Mouse (Mus musculus) neutrophil, adult 5-6 weeks (primary cell): ENCODE measurements around the gene Ap1b1. TPM values are rescaled to one million over a fixed set of nuclear protein-coding genes. Genes with fewer than 3 reads are reported as not detected.

ENCODE experiments used
- ATAC-seq: fragments of 151-379, 151-347 bp; 2 replicates; pipeline ENCODE4 v1.8.0; 2017; ENCODE audit warnings: mild to moderate bottlenecking, moderate TSS enrichment; ENCODE audit not compliant: insufficient number of reproducible peaks, poor library complexity, low FRiP score, severe bottlenecking; ENCODE audit errors: extremely low read depth
- total RNA-seq: library from RNA; stranded (forward); fragments of 200-1000 nt; gene quantifications from 2 replicates; pipeline ENCODE4 v1.2.3, GENCODE M21; 2017

Gene Ap1b1
- total RNA-seq, 1 experiment from 2014 or later: 37.9 TPM

- ATAC-seq: no peak
Observed at GRCm38 (mm10) chr11:5057541-5057855, 70.9 kb downstream of the Ap1b1 start.

- ATAC-seq: peak; percentile 21; the same call in 1 of the 2 replicates
Observed at GRCm38 (mm10) chr11:5057856-5058641, 71.4 kb downstream of the Ap1b1 start, which contains the start of gene Rasl10a. Gene Rasl10a, plus strand, starts transcription at chr11:5058128.

DNA sequence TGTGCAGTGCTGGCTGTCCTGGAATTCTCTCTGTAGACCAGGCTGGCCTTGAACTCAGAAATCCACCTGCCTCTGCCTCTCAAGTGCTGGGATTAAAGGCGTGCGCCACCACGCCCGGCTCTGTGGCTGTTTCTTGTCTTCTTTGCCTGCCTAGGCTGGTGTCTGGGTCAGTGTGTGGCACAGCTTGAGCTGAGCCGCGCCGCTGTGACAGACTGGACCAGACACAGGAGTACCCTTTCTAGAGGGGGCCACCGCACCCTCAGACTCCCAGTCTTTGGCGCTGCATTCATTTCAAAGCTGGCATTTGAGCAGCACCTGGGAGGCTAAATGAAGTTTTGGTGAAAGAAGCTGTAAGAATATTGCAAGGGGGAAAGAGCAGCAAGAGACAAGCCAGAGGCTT, 72.2 kb downstream of the Ap1b1 start:
- no peak for ATAC-seq

GRCm38 (mm10) chr11:5059230-5059629, 72.6 kb downstream of the Ap1b1 start:
- no peak for ATAC-seq

DNA sequence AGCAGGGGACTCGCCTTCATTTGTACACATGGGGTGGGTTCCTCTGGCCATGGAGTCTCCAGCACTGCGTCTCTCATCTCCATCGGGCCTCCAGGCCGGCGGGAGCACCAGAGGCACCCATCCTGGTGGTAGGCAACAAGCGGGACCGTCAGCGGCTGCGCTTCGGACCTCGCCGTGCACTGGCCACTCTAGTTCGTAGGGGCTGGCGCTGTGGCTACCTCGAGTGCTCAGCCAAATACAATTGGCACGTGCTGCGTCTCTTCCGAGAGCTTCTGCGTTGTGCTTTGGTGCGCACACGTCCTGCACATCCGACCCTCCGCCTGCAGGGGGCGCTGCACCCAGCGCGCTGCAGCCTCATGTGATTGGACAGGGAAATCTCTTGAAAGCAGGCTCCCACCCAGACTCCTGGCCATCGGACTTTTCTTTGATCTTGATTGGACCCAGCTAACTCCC, 73.1 kb downstream of the Ap1b1 start:
- no peak for ATAC-seq

GRCm38 (mm10) chr11:5060756-5061412, 74.3 kb downstream of the Ap1b1 start:
- ATAC-seq: no peak

GRCm38 (mm10) chr11:5061413-5062139, 75.0 kb downstream of the Ap1b1 start:
- peak; percentile 11; the same call in 1 of the 2 replicates for ATAC-seq

DNA sequence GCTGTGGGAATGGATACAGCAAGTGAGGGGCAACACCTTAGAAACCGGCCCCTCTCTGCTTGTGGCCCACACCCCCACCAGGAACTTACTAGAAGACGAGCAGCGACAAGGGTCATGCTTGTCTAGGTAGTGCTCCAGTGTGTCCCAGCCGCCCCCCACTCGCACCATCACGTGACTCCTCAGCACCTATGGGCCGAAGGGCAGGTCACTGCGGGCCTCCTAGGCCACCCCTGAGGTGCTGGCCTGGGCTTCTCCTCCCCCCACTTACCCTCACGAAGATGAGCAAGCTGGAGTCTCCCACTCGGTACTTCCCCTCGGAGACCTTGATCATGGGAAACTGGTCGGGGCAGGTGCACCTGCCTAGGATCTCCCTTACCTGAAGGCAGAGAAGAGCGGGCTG, 75.7 kb downstream of the Ap1b1 start:
- ATAC-seq: no peak

- no peak for ATAC-seq
Observed at GRCm38 (mm10) chr11:5062860-5063505, 76.4 kb downstream of the Ap1b1 start.

- ATAC-seq: no peak
Observed at GRCm38 (mm10) chr11:5063561-5064281, 77.1 kb downstream of the Ap1b1 start.

DNA sequence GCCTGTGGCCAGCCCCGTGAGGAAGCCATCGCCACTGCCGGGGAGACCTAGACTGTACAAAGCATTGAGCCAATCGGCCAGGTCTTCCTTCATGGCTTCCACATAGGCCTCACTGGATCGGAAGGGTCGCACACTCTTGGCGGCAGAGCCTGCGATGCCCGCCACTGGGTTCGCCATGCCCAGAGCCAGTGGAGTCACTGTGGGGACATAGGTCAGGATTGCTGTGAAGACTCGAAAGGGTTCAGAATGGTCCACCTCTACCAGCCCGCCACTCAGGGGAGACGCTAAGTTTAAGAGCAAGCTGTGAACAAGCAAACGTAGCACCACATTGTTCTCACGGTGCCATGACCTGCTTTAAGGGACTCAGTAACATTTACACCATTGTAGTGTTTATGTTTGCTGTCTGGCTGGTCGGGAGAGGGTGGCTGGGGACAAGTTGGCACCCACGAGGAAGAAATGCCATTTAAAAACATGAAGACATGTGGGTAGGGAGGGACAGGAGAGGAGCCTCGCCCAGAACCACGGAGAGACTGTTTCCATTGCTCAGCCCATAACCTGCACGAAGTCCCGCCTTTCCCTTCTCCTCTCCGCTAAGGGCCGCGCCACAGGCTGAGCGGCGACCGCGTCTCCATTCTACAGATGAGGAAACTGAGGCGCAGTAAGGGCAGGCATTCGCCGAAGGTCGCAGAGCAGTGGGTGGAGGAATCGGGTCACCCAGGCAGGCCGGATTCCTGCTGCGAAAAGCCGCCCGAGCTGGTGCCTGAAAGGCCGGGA, 77.8 kb downstream of the Ap1b1 start:
- no peak for ATAC-seq

- no peak for ATAC-seq
Observed at GRCm38 (mm10) chr11:5065056-5065821, 78.6 kb downstream of the Ap1b1 start, which contains the start of gene Gas2l1. Gene Gas2l1, minus strand, starts transcription at chr11:5065327.

DNA sequence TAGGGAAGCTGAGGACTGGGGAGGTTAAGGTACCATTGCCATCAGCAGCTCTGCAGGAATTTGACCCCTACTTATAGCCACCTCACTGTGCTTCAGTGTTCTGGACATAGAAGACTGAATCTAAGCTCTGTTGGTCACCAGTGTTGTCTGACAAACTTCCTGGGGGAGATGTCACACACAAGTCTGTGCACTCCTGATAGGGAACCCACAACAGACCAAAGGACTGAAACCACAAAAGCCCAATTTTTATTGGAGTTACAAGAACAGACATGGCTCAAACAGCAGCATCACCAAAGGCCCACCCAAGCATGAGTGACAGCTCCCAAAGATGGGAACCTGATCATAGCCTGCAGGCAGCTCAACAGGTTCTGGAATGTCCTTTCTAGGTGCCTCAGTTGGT, 80.4 kb downstream of the Ap1b1 start:
- ATAC-seq: no peak

- no peak for ATAC-seq
Observed at GRCm38 (mm10) chr11:5068126-5068971, 81.7 kb downstream of the Ap1b1 start.

- ATAC-seq: no peak
Observed at GRCm38 (mm10) chr11:5074882-5075281, 88.3 kb downstream of the Ap1b1 start.

DNA sequence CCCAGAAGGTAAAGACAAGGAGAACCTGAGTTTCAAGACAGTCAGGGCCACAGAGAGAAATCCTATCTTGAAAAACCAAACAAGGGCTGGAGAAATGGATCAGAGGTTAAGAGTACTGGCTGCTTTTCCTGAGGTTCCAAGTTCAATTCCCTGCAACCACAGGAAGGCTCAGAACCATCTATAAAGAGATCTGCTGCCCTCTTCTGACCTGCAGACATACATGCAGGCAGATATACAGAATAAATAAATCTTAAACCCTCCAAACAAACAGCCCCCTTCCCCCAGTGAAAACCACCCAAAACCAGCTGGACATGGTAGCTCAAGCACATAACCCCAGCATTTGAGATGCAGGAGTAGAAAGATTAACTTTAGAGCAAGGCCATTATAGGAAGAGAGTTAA, 89.1 kb downstream of the Ap1b1 start:
- ATAC-seq: no peak
